ENCODE assay signal across 11 mouse cellular contexts in genomic region chr4:96680233-96680632, GRCm38 (mm10). TPM values are rescaled to one million over a fixed set of nuclear protein-coding genes. Genes with fewer than 3 reads are reported as not detected.
DNase-seq lines count a peak whose midpoint lies in the region; ATAC-seq and TF ChIP-seq lines count a peak whose summit lies in the region.
"Had no signal": no experiment of that assay in that cellular context is flagged by ENCODE, and none has a peak within 500 bp of the region (broad histone marks: within the 10 kb centered on the region; RNA-seq: fewer than 3 reads in every experiment).

No protein-coding gene starts in this region.

- no peaks in the 10 kb centered on the region; the same call in 1 of the 2 replicates for H3K4me1 ChIP-seq in liver, adult 2 months (ENCODE audit: control insufficient read depth, insufficient read depth, low read length)
- no peaks in the 10 kb centered on the region for H3K4me1 ChIP-seq in liver, embryonic 11.5 days (replicated peaks; ENCODE audit: control insufficient read depth, insufficient read depth, low read length)
- H3K4me1 ChIP-seq in intestine, embryonic 16.5 days (ENCODE audit: control insufficient read depth, insufficient read depth, low read length) = no peaks in the 10 kb centered on the region
- H3K4me1 ChIP-seq: midbrain, embryonic 12.5 days had no signal

- H3K9me3 ChIP-seq in liver, embryonic 11.5 days (ENCODE audit: control insufficient read depth, low read length) = no peaks in the 10 kb centered on the region
- H3K9me3 ChIP-seq in intestine, embryonic 16.5 days (ENCODE audit: control insufficient read depth, low read length) = no peaks in the 10 kb centered on the region
- H3K9me3 ChIP-seq: midbrain, embryonic 12.5 days had no signal

- no peak overlapping the region for H3K4me3 ChIP-seq in liver, adult 2 months (ENCODE audit: insufficient read depth, low read depth, low read length)
- H3K4me3 ChIP-seq in liver, embryonic 11.5 days (ENCODE audit: low read depth, low read length) = no peak overlapping the region
- H3K4me3 ChIP-seq in intestine, embryonic 16.5 days (ENCODE audit: low read length) = no peak overlapping the region
- H3K4me3 ChIP-seq: midbrain, embryonic 12.5 days had no signal

- H3K27ac ChIP-seq in liver, adult 2 months (replicated peaks; ENCODE audit: insufficient read depth, low read depth, low read length) = no peak overlapping the region
- H3K27ac ChIP-seq in liver, embryonic 11.5 days (ENCODE audit: low read depth, low read length) = no peak overlapping the region
- no peak overlapping the region for H3K27ac ChIP-seq in intestine, embryonic 16.5 days (ENCODE audit: low read length)
- H3K27ac ChIP-seq: midbrain, embryonic 12.5 days had no signal

- no peak overlapping the region for H3K4me2 ChIP-seq in liver, embryonic 11.5 days
- no peak overlapping the region for H3K4me2 ChIP-seq in intestine, embryonic 16.5 days (ENCODE audit: low read depth, low read length)
- H3K4me2 ChIP-seq: midbrain, embryonic 12.5 days had no signal

- no peaks in the 10 kb centered on the region for H3K27me3 ChIP-seq in liver, adult 2 months (ENCODE audit: control insufficient read depth, insufficient read depth, low read length)
- no peaks in the 10 kb centered on the region for H3K27me3 ChIP-seq in liver, embryonic 11.5 days (replicated peaks; ENCODE audit: control insufficient read depth, insufficient read depth, low read length)
- H3K27me3 ChIP-seq in intestine, embryonic 16.5 days (replicated peaks; ENCODE audit: control insufficient read depth, insufficient read depth, low read length) = no peaks in the 10 kb centered on the region
- H3K27me3 ChIP-seq: midbrain, embryonic 12.5 days had no signal

- H3K36me3 ChIP-seq in liver, adult 2 months (ENCODE audit: control insufficient read depth, insufficient read depth, low read length) = no peaks in the 10 kb centered on the region
- H3K36me3 ChIP-seq in liver, embryonic 11.5 days (ENCODE audit: control insufficient read depth, insufficient read depth, low read length) = no peaks in the 10 kb centered on the region
- no peaks in the 10 kb centered on the region for H3K36me3 ChIP-seq in intestine, embryonic 16.5 days (ENCODE audit: control insufficient read depth, insufficient read depth, low read length)
- H3K36me3 ChIP-seq: midbrain, embryonic 12.5 days had no signal

- ATAC-seq in liver, embryonic 11.5 days (replicated peaks; ENCODE audit: low FRiP score) = no peak
- ATAC-seq in intestine, embryonic 16.5 days = peak; percentile 36; the same call in 1 of the 2 replicates
- no peak for ATAC-seq in erythroblast, adult 5-6 weeks (replicated peaks; ENCODE audit: low FRiP score, poor library complexity, severe bottlenecking)

- TF ChIP-seq POLR2A in liver, adult 2 months (IDR thresholded peaks at IDR 0.05; ENCODE audit: extremely low read depth, insufficient read depth, low read length) = no peak

- H3K9ac ChIP-seq in liver, adult 2 months (ENCODE audit: low read depth, low read length) = no peak overlapping the region
- no peak overlapping the region for H3K9ac ChIP-seq in liver, embryonic 11.5 days (ENCODE audit: low read depth, low read length)
- no peak overlapping the region for H3K9ac ChIP-seq in intestine, embryonic 16.5 days (ENCODE audit: low read depth, low read length)
- H3K9ac ChIP-seq: midbrain, embryonic 12.5 days had no signal

- 5% methylated on average over 1 of the region's 1 CpGs for WGBS in liver, adult 2 months
- WGBS in liver, embryonic 11.5 days = 26% methylated on average over 1 of the region's 1 CpGs
- WGBS in intestine, embryonic 16.5 days = 41% methylated on average over 1 of the region's 1 CpGs

- no peaks in the 10 kb centered on the region for H3K79me2 ChIP-seq in liver, adult 2 months (ENCODE audit: control insufficient read depth, insufficient read depth, low read length)

- peak; percentile 60 to 63 for DNase-seq in cerebellum, postnatal 10 days
- DNase-seq in cerebellum, adult 8-10 months = no peak
- DNase-seq in liver, adult 2 months (ENCODE audit: extremely low read depth, low read depth, low spot score) = peak; percentile 80
- DNase-seq in liver, embryonic 11.5 days (ENCODE audit: low spot score) = no peak
- DNase-seq in retina, embryonic 14.5 days (ENCODE audit: low spot score) = peak; percentile 22
- DNase-seq in lung, postnatal 14 days = no peak

- TF ChIP-seq CTCF in liver, adult 2 months (IDR thresholded peaks at IDR 0.05; ENCODE audit: low read depth, low read length) = peak; percentile 56

RNA-seq across cellular contexts. Expression of gene Cyp2j5, which starts 16.3 kb away (rescaled TPM):
- total RNA-seq in liver, adult 2 months (2014; rRNA removed) = 677 and 909 TPM in 2 replicates
- 128 and 170 TPM in 2 replicates for polyA plus RNA-seq in liver, adult 2 months (2012; rRNA removed)
- 0.10 TPM in 2 replicates for polyA plus RNA-seq in liver, embryonic 11.5 days (2014; fragmentation: Nextera tagmentation; extraction: Ambion mirVana)
- 0.12 and 0.17 TPM in 2 replicates for polyA plus RNA-seq in intestine, embryonic 16.5 days (2015; fragmentation: Nextera tagmentation; extraction: Ambion mirVana)
- not detected in 2 replicates for total RNA-seq in erythroblast, adult 5-6 weeks (2015; ENCODE audit: low replicate concordance)
- not detected in 2 replicates for total RNA-seq in erythroblast, adult 5-6 weeks (2017; ENCODE audit: low replicate concordance)
- polyA plus RNA-seq: C2C12; midbrain, embryonic 12.5 days; stomach, embryonic 14.5 days had no signal

Comparison
In these comparisons a context has a peak if more than half of its experiments do, and no peak if none do; other contexts are left out.
1. DNase-seq: peak in cerebellum, postnatal 10 days (2 of 2), liver, adult 2 months (single experiment) and retina, embryonic 14.5 days (single experiment); none in cerebellum, adult 8-10 months (single experiment), liver, embryonic 11.5 days (single experiment) and lung, postnatal 14 days (single experiment).
2. RNA of gene Cyp2j5, which starts 16.3 kb away (polyA plus RNA-seq): 128 to 170 TPM in liver, adult 2 months; 0.12 to 0.17 TPM in intestine, embryonic 16.5 days and 0.10 TPM in liver, embryonic 11.5 days; every median in the first group is over 100 times any median in the second.